32 mouse cellular contexts compared by ENCODE assay signal in genomic region chrX:135058949-135059348, GRCm38 (mm10).
"Had no signal": no experiment of that assay in that cellular context is flagged by ENCODE, and none has a peak within 500 bp of the region (broad histone marks: within the 10 kb centered on the region; RNA-seq: fewer than 3 reads in every experiment).

No protein-coding gene starts in this region.

- H3K4me2 ChIP-seq: limb, embryonic 12.5 days; limb, embryonic 13.5 days; limb, embryonic 15.5 days; liver, embryonic 11.5 days; liver, embryonic 12.5 days; liver, embryonic 13.5 days; liver, embryonic 15.5 days; lung, embryonic 14.5 days; lung, embryonic 15.5 days; midbrain, embryonic 11.5 days; midbrain, embryonic 12.5 days; midbrain, embryonic 13.5 days; midbrain, embryonic 15.5 days; neural tube, embryonic 12.5 days had no signal

- H3K36me3 ChIP-seq: limb, embryonic 10.5 days; limb, embryonic 12.5 days; limb, embryonic 13.5 days; limb, embryonic 15.5 days; liver, embryonic 12.5 days; liver, embryonic 13.5 days; liver, embryonic 15.5 days; lung, embryonic 15.5 days; midbrain, embryonic 10.5 days; midbrain, embryonic 12.5 days; midbrain, embryonic 13.5 days; midbrain, embryonic 15.5 days; neural tube, embryonic 12.5 days had no signal

- H3K4me1 ChIP-seq: limb, embryonic 10.5 days; limb, embryonic 12.5 days; limb, embryonic 13.5 days; limb, embryonic 15.5 days; liver, embryonic 12.5 days; liver, embryonic 13.5 days; liver, embryonic 15.5 days; lung, embryonic 15.5 days; midbrain, embryonic 10.5 days; midbrain, embryonic 12.5 days; midbrain, embryonic 13.5 days; midbrain, embryonic 15.5 days; neural tube, embryonic 12.5 days had no signal

- H3K27ac ChIP-seq: limb, embryonic 10.5 days; limb, embryonic 12.5 days; limb, embryonic 13.5 days; limb, embryonic 15.5 days; liver, embryonic 12.5 days; liver, embryonic 13.5 days; liver, embryonic 14.5 days; liver, embryonic 15.5 days; lung, embryonic 15.5 days; macrophage; midbrain, embryonic 10.5 days; midbrain, embryonic 12.5 days; midbrain, embryonic 13.5 days; midbrain, embryonic 15.5 days; neural tube, embryonic 12.5 days had no signal

- H3K9ac ChIP-seq: limb, embryonic 12.5 days; limb, embryonic 13.5 days; limb, embryonic 15.5 days; liver, embryonic 12.5 days; liver, embryonic 13.5 days; liver, embryonic 14.5 days; liver, embryonic 15.5 days; liver, postnatal 0 days; lung, embryonic 14.5 days; lung, embryonic 15.5 days; midbrain, embryonic 12.5 days; midbrain, embryonic 13.5 days; midbrain, embryonic 15.5 days; neural tube, embryonic 12.5 days had no signal

- H3K27me3 ChIP-seq: neural tube, embryonic 12.5 days had no signal

- H3K9me3 ChIP-seq: limb, embryonic 10.5 days; limb, embryonic 12.5 days; limb, embryonic 13.5 days; limb, embryonic 15.5 days; liver, embryonic 12.5 days; liver, embryonic 13.5 days; liver, embryonic 15.5 days; lung, embryonic 15.5 days; midbrain, embryonic 10.5 days; midbrain, embryonic 12.5 days; midbrain, embryonic 13.5 days; midbrain, embryonic 15.5 days; neural tube, embryonic 12.5 days had no signal

- ATAC-seq: liver, embryonic 12.5 days; liver, postnatal 0 days; lung, postnatal 0 days; midbrain, embryonic 13.5 days; midbrain, embryonic 15.5 days; midbrain, embryonic 16.5 days had no signal

- H3K4me3 ChIP-seq: limb, embryonic 10.5 days; limb, embryonic 12.5 days; limb, embryonic 13.5 days; limb, embryonic 15.5 days; liver, embryonic 12.5 days; liver, embryonic 13.5 days; liver, embryonic 15.5 days; lung, embryonic 15.5 days; megakaryocyte, embryonic 14.5 days; midbrain, embryonic 10.5 days; midbrain, embryonic 12.5 days; midbrain, embryonic 13.5 days; midbrain, embryonic 15.5 days; myocyte; neural tube, embryonic 12.5 days had no signal

- DNase-seq: left cerebral cortex, postnatal 4 days; liver; liver, embryonic 13.5 days; liver, postnatal 0 days; lung, adult 18-20 months; lung, adult 2 months; lung, embryonic 14.5 days; lung, postnatal 10 days; lung, postnatal 14 days; lung, postnatal 36 days; lung, postnatal 4 days; midbrain, embryonic 14.5 days had no signal
